Mouse (Mus musculus) kidney, postnatal 0 days (tissue): ENCODE data around the gene Pfn3. TPM values are rescaled to one million over a fixed set of nuclear protein-coding genes. Genes with fewer than 3 reads are reported as not detected.
A peak's percentile ranks its signal among the peaks of the same experiment; 100 is the strongest.

ENCODE experiments used
- ATAC-seq: fragments of 200-750 bp; cut with Nextera tagmentation; replicated peaks from 2 replicates; pipeline ENCODE4 v1.8.0; 2017; ENCODE audit warnings: low read depth, moderate number of reproducible peaks, moderate TSS enrichment, moderate library complexity; ENCODE audit not compliant: low FRiP score
- DNase-seq: peaks from one replicate; pipeline ENCODE4 v3.0.0-alpha.2; 2016; ENCODE audit warnings: low spot score
- H3K27ac ChIP-seq: fragments of 300-500 bp; sonication (generic); 2 replicates; pipeline ENCODE4 v1.5.1; 2014; ENCODE audit warnings: mild to moderate bottlenecking
- H3K27me3 ChIP-seq: fragments of 300-500 bp; sonication (generic); 2 replicates; pipeline ENCODE4 v1.6.1; 2014; ENCODE audit warnings: low read length, mixed read lengths; ENCODE audit not compliant: insufficient read depth
- H3K36me3 ChIP-seq: fragments of 300-500 bp; sonication (generic); 2 replicates; pipeline ENCODE4 v1.6.1; 2014; ENCODE audit warnings: low read length, mixed read lengths; ENCODE audit not compliant: insufficient read depth
- H3K4me1 ChIP-seq: fragments of 300-500 bp; sonication (generic); replicated peaks from 2 replicates; pipeline ENCODE4 v1.6.1; 2014; ENCODE audit warnings: antibody characterized with exemption, low read length, mixed read lengths; ENCODE audit not compliant: insufficient read depth
- H3K4me2 ChIP-seq: fragments of 300-500 bp; sonication (generic); 2 replicates; pipeline ENCODE4 v1.6.1; 2014; ENCODE audit warnings: mild to moderate bottlenecking, low read length, moderate library complexity, mixed read lengths
- H3K4me3 ChIP-seq: fragments of 300-500 bp; sonication (generic); replicated peaks from 2 replicates; pipeline ENCODE4 v1.5.1; 2014; ENCODE audit warnings: low read depth, low read length
- H3K9ac ChIP-seq: fragments of 300-500 bp; sonication (generic); 2 replicates; pipeline ENCODE4 v1.6.1; 2014; ENCODE audit warnings: low read depth, low read length
- H3K9me3 ChIP-seq: fragments of 300-500 bp; sonication (generic); replicated peaks from 2 replicates; pipeline ENCODE4 v1.6.1; 2016; ENCODE audit warnings: low read length, inconsistent platforms, mixed read lengths
- CTCF ChIP-seq: IDR thresholded peaks from 2 replicates; pipeline ENCODE4 v1.5.1; 2016; ENCODE audit warnings: antibody characterized with exemption, low read depth, mild to moderate bottlenecking, moderate library complexity
- WGBS: fragments of 180-500 bp; shearing (Covaris S2); extraction: QIAGEN DNeasy Blood & Tissue Kit; methylation state at CpG from one replicate; pipeline ENCODE4 v1.1.7; 2014; 5-methylcytosine and 5-hydroxymethylcytosine counted together
- polyA plus RNA-seq: library from polyadenylated mRNA; unstranded; fragments of >200 nt; fragmentation: Nextera tagmentation; extraction: Ambion mirVana; gene quantifications from 2 replicates; pipeline ENCODE4 v1.2.1, GENCODE M21; 2015

Pfn3 gene
- polyA plus RNA-seq, 1 experiment from 2014 or later, result not detected

DNA sequence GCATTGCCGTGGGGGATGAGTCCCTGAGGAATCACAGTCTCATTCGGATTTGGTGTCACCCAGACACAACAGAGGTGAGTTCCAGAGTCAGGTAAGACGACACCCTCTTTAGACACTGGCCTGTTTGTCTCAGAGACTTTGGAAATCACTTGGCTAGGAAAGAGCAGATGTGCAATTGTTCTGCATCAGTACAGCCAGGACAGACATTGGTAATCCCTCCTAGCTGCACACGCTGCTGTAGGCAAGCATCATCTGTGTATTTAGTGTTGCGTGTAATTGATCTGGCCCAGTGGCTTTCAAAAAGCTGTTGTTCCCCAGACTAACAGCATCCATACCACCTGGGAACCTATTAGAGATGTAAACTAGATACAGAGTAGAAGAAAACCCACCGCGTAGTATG is 11.8 kb downstream of the Pfn3 start:
- ATAC-seq, result no peak
- 55% methylated on average over 7 of the region's 7 CpGs for WGBS
- no peak overlapping the region for H3K27ac ChIP-seq
- no peak for TF ChIP-seq CTCF
- DNase-seq, result no peak
- no peaks in the 10 kb centered on the region for H3K27me3 ChIP-seq
- no peak overlapping the region for H3K4me3 ChIP-seq
- no peak overlapping the region; the same call in 1 of the 2 replicates for H3K4me2 ChIP-seq
- H3K4me1 ChIP-seq, result 0 out of 2 replicates have a peak, but pooled peaks cover 4% of the 10 kb centered on the region
- H3K36me3 ChIP-seq, result no peaks in the 10 kb centered on the region
- H3K9ac ChIP-seq, result no peak overlapping the region
- no peaks in the 10 kb centered on the region for H3K9me3 ChIP-seq

DNA sequence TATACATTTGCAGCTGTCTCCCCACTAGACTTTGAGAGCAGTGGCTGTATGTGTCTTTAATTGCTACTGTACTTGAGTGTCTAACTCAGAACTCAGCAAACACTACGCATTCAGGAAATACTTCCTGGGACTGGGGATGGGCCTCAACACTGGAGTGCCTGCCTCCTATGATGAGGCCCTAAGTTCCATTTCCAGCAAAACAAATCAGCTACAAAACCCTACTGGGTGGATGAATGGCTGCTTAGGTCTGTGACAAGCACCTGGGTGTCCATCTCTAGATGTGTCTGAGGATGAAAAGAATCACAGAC is 15.0 kb downstream of the Pfn3 start:
- ATAC-seq, result no peak
- WGBS, result 59% methylated on average over 1 of the region's 1 CpGs
- Histone ChIP-seq H3K4me2 (peak overlapping the region; percentile 37), H3K9me3 (no peaks in the 10 kb centered on the region), H3K36me3 (no peaks in the 10 kb centered on the region), H3K4me3 (no peak overlapping the region; the same call in 1 of the 2 replicates), H3K4me1 (no peaks in the 10 kb centered on the region), H3K27ac (no peak overlapping the region), H3K9ac (no peak overlapping the region), H3K27me3 (no peaks in the 10 kb centered on the region)
- no peak for TF ChIP-seq CTCF
- DNase-seq, result no peak

- TF ChIP-seq CTCF, result no peak
- H3K36me3 ChIP-seq, result no peaks in the 10 kb centered on the region
- 55% methylated on average over 5 of the region's 5 CpGs for WGBS
- peak overlapping the region; percentile 37; the same call in 1 of the 2 replicates for H3K4me2 ChIP-seq
- no peaks in the 10 kb centered on the region for H3K9me3 ChIP-seq
- H3K27ac ChIP-seq, result 0 out of 2 replicates have a peak overlapping the region, but pooled peaks have one; percentile 19
- H3K4me3 ChIP-seq, result no peak overlapping the region
- no peaks in the 10 kb centered on the region for H3K4me1 ChIP-seq
- ATAC-seq (peak; percentile 34; the same call in 1 of the 2 replicates), DNase-seq (no peak)
- H3K27me3 ChIP-seq, result no peaks in the 10 kb centered on the region
- no peak overlapping the region for H3K9ac ChIP-seq
Observed at GRCm38 (mm10) chr13:55399300-55400038, 15.6 kb downstream of the Pfn3 start.

DNA sequence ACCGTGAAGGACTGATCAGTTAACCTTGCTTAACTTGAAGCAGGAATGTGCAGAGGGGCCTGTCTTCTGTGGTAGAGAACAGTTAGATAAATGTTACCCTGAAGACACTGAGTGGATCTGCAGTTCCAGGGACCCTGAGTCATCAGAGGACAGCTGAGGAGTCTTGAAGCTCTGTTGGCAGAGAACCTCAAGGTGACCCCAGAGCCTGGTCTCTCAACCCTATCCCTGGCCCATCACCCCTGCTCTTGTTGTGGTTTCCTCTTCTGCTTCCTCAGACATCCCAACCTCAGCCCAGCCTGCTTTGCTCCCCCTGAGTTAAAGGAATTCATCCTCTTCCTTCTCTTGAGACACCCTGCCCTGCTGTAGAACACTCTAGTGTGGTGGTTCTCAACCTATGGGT is 16.9 kb downstream of the Pfn3 start, which contains the start of gene Slc34a1:
Gene Slc34a1, plus strand, starts transcription at position 100 of the 400 bp plus-strand sequence.
- Histone ChIP-seq H3K27me3 (no peaks in the 10 kb centered on the region), H3K4me2 (no peak within 1 kb of the TSS), H3K9me3 (no peaks in the 10 kb centered on the region), H3K36me3 (no peaks in the 10 kb centered on the region), H3K27ac (0 out of 2 replicates have a peak within 1 kb of the TSS, but pooled peaks have one; percentile 19), H3K9ac (no peak within 1 kb of the TSS), H3K4me1 (no peaks in the 10 kb centered on the region), H3K4me3 (no peak within 1 kb of the TSS)
- TF ChIP-seq CTCF, result no peak
- WGBS, result 74% methylated on average over 1 of the region's 1 CpGs
- DNase-seq (no peak), ATAC-seq (no peak)

DNA sequence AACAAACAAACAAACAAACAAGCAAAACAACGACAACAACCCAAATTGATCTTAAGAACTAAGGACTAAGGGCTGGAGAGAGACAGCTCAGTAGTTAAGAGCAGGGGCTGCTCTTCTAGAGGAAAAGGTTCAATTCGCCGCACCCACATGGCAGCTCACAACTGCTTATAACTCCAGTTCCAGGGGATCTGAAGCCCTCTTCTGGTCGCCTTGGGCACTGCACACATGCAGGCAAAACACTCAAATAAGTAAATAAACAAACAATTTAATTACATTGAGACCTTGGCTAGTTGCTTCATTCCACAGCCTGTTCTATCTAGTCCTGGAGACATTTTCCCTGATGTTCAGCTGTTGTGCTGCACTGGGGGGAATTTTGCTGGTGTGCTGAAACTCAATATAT is 22.1 kb downstream of the Pfn3 start:
- Histone ChIP-seq H3K4me2 (no peak overlapping the region), H3K27ac (no peak overlapping the region), H3K9me3 (no peaks in the 10 kb centered on the region), H3K9ac (no peak overlapping the region), H3K4me3 (no peak overlapping the region), H3K4me1 (no peaks in the 10 kb centered on the region), H3K36me3 (no peaks in the 10 kb centered on the region), H3K27me3 (no peaks in the 10 kb centered on the region)
- peak; percentile 59 for TF ChIP-seq CTCF
- no peak for ATAC-seq
- no peak for DNase-seq
- WGBS, result 73% methylated on average over 4 of the region's 4 CpGs

DNA sequence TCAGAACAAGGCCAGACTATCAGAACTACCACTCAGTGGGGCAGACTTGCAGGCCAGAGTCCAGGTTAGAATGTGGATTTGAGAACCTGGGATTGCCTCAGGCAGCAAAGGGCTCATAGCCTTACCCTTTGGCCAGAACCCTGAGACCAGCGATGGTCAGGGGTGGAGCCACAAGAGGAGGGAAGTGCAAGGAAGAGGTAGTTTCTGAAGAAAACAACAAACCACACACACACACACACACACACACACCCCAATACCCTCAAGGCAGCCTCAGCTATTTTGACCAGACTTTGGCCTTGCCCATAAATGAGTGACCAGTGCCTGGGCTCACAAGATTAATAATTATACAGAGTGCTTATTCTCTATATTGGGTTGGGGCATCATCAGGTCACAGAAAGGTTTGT is 23.4 kb downstream of the Pfn3 start:
- DNase-seq (no peak), ATAC-seq (peak; percentile 90)
- Histone ChIP-seq H3K4me3 (no peak overlapping the region), H3K4me1 (no peaks in the 10 kb centered on the region), H3K36me3 (no peaks in the 10 kb centered on the region), H3K4me2 (no peak overlapping the region), H3K27ac (peak overlapping the region; percentile 62; the same call in 1 of the 2 replicates), H3K9me3 (no peaks in the 10 kb centered on the region), H3K9ac (no peak overlapping the region), H3K27me3 (no peaks in the 10 kb centered on the region)
- no peak for TF ChIP-seq CTCF
- WGBS, result 57% methylated on average over 1 of the region's 1 CpGs
